Mouse (Mus musculus) hindbrain, embryonic 11.5 days (tissue): Measurements from ENCODE around the gene Cables2. TPM values are rescaled to one million over a fixed set of nuclear protein-coding genes. Genes with fewer than 3 reads are reported as not detected.

ENCODE experiments used
- ATAC-seq: fragments of 200-750 bp; cut with Nextera tagmentation; 2 replicates; pipeline ENCODE4 v1.8.0; 2017; ENCODE audit warnings: mild to moderate bottlenecking, moderate TSS enrichment, moderate library complexity; ENCODE audit not compliant: low FRiP score
- DNase-seq: peaks from one replicate; pipeline ENCODE4 v3.0.0-alpha.2; 2015; ENCODE audit warnings: low spot score
- H3K27ac ChIP-seq: fragments of 300-500 bp; sonication (generic); 2 replicates; pipeline ENCODE4 v1.5.1; 2014; ENCODE audit warnings: mild to moderate bottlenecking, low read depth, low read length
- H3K27me3 ChIP-seq: fragments of 300-500 bp; sonication (generic); 2 replicates; pipeline ENCODE4 v1.6.1; 2014; ENCODE audit warnings: mild to moderate bottlenecking, low read length, moderate library complexity, mixed read lengths; ENCODE audit not compliant: control insufficient read depth, insufficient read depth
- H3K36me3 ChIP-seq: fragments of 300-500 bp; sonication (generic); 2 replicates; pipeline ENCODE4 v1.6.1; 2014; ENCODE audit warnings: mild to moderate bottlenecking, low read length, moderate library complexity, mixed read lengths; ENCODE audit not compliant: control insufficient read depth, insufficient read depth
- H3K4me1 ChIP-seq: fragments of 300-500 bp; sonication (generic); replicated peaks from 2 replicates; pipeline ENCODE4 v1.6.1; 2014; ENCODE audit warnings: low read length, mixed read lengths; ENCODE audit not compliant: control insufficient read depth, insufficient read depth
- H3K4me2 ChIP-seq: fragments of 300-500 bp; sonication (generic); replicated peaks from 2 replicates; pipeline ENCODE4 v1.6.1; 2014; ENCODE audit warnings: mild to moderate bottlenecking, low read depth, low read length
- H3K4me3 ChIP-seq: fragments of 300-500 bp; sonication (generic); 2 replicates; pipeline ENCODE4 v1.5.1; 2014; ENCODE audit warnings: low read depth, low read length
- H3K9ac ChIP-seq: fragments of 300-500 bp; sonication (generic); 2 replicates; pipeline ENCODE4 v1.6.1; 2014; ENCODE audit warnings: low read depth, low read length
- H3K9me3 ChIP-seq: fragments of 300-500 bp; sonication (generic); 2 replicates; pipeline ENCODE4 v1.6.1; 2016; ENCODE audit warnings: low read length; ENCODE audit not compliant: control insufficient read depth
- WGBS: fragments of 180-500 bp; shearing (Covaris S2); extraction: QIAGEN DNeasy Blood & Tissue Kit; methylation state at CpG from one replicate; pipeline ENCODE4 v1.1.7; 2014; 5-methylcytosine and 5-hydroxymethylcytosine counted together
- polyA plus RNA-seq: library from polyadenylated mRNA; unstranded; fragments of >200 nt; fragmentation: Nextera tagmentation; extraction: Ambion mirVana; gene quantifications from 2 replicates; pipeline ENCODE4 v1.2.1, GENCODE M21; 2014

The Cables2 gene
- polyA plus RNA-seq, 1 experiment from 2014 or later = 14.0 TPM

GRCm38 (mm10) chr2:180214352-180214978 lies 58.8 kb downstream of the Cables2 start:
- no peak for ATAC-seq
- no peak overlapping the region for H3K27ac ChIP-seq

DNA sequence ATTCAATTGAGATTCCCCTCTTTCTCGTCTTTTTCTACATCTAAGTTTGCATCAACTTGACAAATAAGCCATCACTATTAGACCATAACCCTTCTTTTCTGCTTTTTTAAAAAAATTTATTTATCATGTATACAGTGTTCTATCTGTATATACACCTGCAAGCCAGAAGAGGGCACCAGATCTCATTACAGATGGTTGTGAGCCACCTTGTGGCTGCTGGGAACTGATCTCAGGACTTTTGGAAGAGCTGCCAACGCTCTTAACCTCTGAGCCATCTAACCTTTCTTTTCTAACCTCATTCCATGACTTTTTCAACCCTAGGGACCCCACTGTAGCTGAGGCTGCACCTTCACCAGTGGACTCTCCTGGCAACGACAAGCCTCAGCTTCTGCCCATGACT lies 61.0 kb downstream of the Cables2 start:
- DNase-seq = no peak
- Histone ChIP-seq H3K4me3 (no peak overlapping the region), H3K27me3 (no peaks in the 10 kb centered on the region), H3K4me1 (no peaks in the 10 kb centered on the region; the same call in 1 of the 2 replicates), H3K36me3 (no peaks in the 10 kb centered on the region), H3K9ac (no peak overlapping the region), H3K27ac (no peak overlapping the region), H3K9me3 (no peaks in the 10 kb centered on the region), H3K4me2 (no peak overlapping the region)
- WGBS = 90% methylated on average over 3 of the region's 3 CpGs
- no peak for ATAC-seq

More at GRCm38 (mm10) chr2:180214352-180214978, 58.8 kb downstream of the Cables2 start:
- Histone ChIP-seq H3K4me1 (no peaks in the 10 kb centered on the region), H3K4me2 (no peak overlapping the region), H3K4me3 (no peak overlapping the region), H3K9me3 (no peaks in the 10 kb centered on the region), H3K27me3 (no peaks in the 10 kb centered on the region), H3K9ac (no peak overlapping the region), H3K36me3 (no peaks in the 10 kb centered on the region)
- DNase-seq = no peak
- WGBS = 89% methylated on average over 4 of the region's 4 CpGs

DNA sequence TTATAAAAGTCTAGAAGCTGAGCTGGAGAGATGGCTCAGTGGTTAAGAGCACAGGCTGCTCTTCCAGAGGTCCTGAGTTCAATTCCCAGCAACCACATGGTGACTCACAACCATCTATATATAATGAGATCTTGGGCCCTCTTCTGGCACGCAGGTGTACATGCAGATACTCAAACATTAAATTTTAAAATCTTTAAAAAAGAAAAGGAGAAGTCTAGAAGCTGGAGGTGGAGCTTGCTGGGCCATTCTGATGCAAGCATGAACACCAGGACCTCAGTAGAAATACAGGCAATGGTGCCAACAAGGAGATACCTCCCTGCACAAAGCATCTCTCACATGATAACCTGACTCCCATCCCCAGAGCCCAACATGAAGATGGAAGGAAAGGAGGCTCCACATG lies 64.3 kb downstream of the Cables2 start:
- WGBS = 86% methylated on average over 1 of the region's 1 CpGs
- ATAC-seq (no peak), DNase-seq (no peak)
- H3K36me3 ChIP-seq = no peaks in the 10 kb centered on the region
- H3K4me3 ChIP-seq = no peak overlapping the region
- no peaks in the 10 kb centered on the region for H3K27me3 ChIP-seq
- H3K4me1 ChIP-seq = no peaks in the 10 kb centered on the region; the same call in 1 of the 2 replicates
- no peak overlapping the region for H3K4me2 ChIP-seq
- no peak overlapping the region for H3K27ac ChIP-seq
- H3K9me3 ChIP-seq = no peaks in the 10 kb centered on the region
- H3K9ac ChIP-seq = no peak overlapping the region

Other genes starting within 250 kb of the Cables2 start
- 13.5 and 14.6 TPM in 2 replicates for gene Lsm14b, start 248.5 kb downstream of the Cables2 start, polyA plus RNA-seq
- gene Psma7, start 231.1 kb downstream of the Cables2 start, polyA plus RNA-seq = 756 and 797 TPM in 2 replicates
- gene Ss18l1, start 231.0 kb downstream of the Cables2 start, polyA plus RNA-seq = 18.5 and 19.9 TPM in 2 replicates
- 26.3 and 31.5 TPM in 2 replicates for gene Mtg2, start 202.9 kb downstream of the Cables2 start, polyA plus RNA-seq
- 2.6 and 2.7 TPM in 2 replicates for gene Hrh3, start 169.0 kb downstream of the Cables2 start, polyA plus RNA-seq
- gene Osbpl2, start 154.2 kb downstream of the Cables2 start, polyA plus RNA-seq = 42.1 and 42.2 TPM in 2 replicates
- gene Adrm1, start 102.0 kb downstream of the Cables2 start, polyA plus RNA-seq = 174 and 183 TPM in 2 replicates
- gene Lama5, start 47.6 kb downstream of the Cables2 start, polyA plus RNA-seq = 3.3 and 4.4 TPM in 2 replicates
- 432 and 442 TPM in 2 replicates for gene Rps21, start 16.1 kb downstream of the Cables2 start, polyA plus RNA-seq
- gene Rbbp8nl, start 16.4 kb upstream of the Cables2 start, polyA plus RNA-seq = 0.08 TPM in 1 of 2 replicates, not detected in the other
- gene Gata5, start 61.2 kb upstream of the Cables2 start, polyA plus RNA-seq = not detected in 2 replicates
- gene Slco4a1, start 182.7 kb upstream of the Cables2 start, polyA plus RNA-seq = 3.3 and 3.9 TPM in 2 replicates
- gene Ntsr1, start 226.5 kb upstream of the Cables2 start, polyA plus RNA-seq = 0.15 and 0.31 TPM in 2 replicates